Mouse (Mus musculus) CH12.LX (cell line): Measurements from ENCODE around the gene Afdn.

Experiments used
- CTCF ChIP-seq, 2 experiments: IDR thresholded peaks in 1 of 2; conservative IDR thresholded peaks in 1 of 2; 2 replicates each; pipeline ENCODE4 v1.5.1; 2011 to 2012; ENCODE audit warnings: low read depth in 2 of 2, low read length in 2 of 2, improper control_type of control experiment in 1 of 2, inconsistent platforms in 1 of 2, mild to moderate bottlenecking in 1 of 2, moderate library complexity in 1 of 2
- MYC ChIP-seq: IDR thresholded peaks from 2 replicates; pipeline ENCODE4 v1.6.1; 2011; ENCODE audit warnings: low read depth, mild to moderate bottlenecking, improper control_type of control experiment, low read length
- POLR2A ChIP-seq: IDR thresholded peaks from 2 replicates; pipeline ENCODE4 v1.6.1; 2011; ENCODE audit warnings: low read depth, mild to moderate bottlenecking, improper control_type of control experiment, low read length
- RCOR1 ChIP-seq: conservative IDR thresholded peaks from 2 replicates; pipeline ENCODE4 v1.6.1; 2012; ENCODE audit warnings: low read depth, mild to moderate bottlenecking, inconsistent platforms, low read length, improper control_type of control experiment
- ZMIZ1 ChIP-seq: IDR thresholded peaks from 2 replicates; pipeline ENCODE4 v1.6.1; 2012; ENCODE audit warnings: low read depth, mild to moderate bottlenecking, inconsistent platforms, low read length, improper control_type of control experiment

DNA sequence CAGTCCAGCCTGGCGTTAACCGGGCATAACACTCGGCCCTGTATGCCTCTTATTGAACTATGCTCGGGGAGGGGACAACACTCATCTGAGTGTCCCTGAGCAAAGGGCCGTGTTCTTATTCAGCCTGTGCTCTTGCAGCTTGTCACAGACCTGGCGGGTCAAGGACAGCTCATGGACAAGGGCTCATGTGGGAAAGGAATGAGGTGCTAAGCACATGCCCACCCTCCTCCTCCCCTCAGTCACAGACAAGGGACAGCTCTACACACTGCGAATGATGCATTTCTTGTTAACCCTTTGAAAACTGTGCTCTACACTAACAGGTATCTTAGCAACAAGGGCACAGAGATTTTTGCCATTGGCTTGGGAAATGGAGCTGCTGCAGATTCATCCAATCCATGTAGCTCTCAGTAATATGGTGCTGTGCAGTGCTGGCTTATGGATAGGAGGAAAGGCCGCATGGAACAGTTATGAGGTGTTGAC, 24.5 kb upstream of the Afdn start:
- TF ChIP-seq RCOR1 (no peak), POLR2A (no peak), ZMIZ1 (no peak), MYC (no peak), CTCF (conservative IDR thresholded peaks at IDR 0.05 in 1 of 2, IDR thresholded peaks at IDR 0.05 in 1 of 2; ENCODE audit: low read depth in 2 of 2, low read length in 2 of 2) (no peak)
